Mouse (Mus musculus) heart, embryonic 13.5 days (tissue): ENCODE measurements around the gene Obp1a. TPM values are rescaled to one million over a fixed set of nuclear protein-coding genes. Genes with fewer than 3 reads are reported as not detected.

Experiments used
- ATAC-seq: fragments of 200-750 bp; cut with Nextera tagmentation; 2 replicates; pipeline ENCODE4 v1.8.0; 2017; ENCODE audit warnings: moderate TSS enrichment; ENCODE audit not compliant: insufficient number of reproducible peaks, low FRiP score, low TSS enrichment; ENCODE audit errors: extremely low read depth
- H3K27ac ChIP-seq: fragments of 300-500 bp; sonication (generic); replicated peaks from 2 replicates; pipeline ENCODE4 v1.5.1; 2015; ENCODE audit warnings: moderate library complexity, mild to moderate bottlenecking, inconsistent platforms
- H3K27me3 ChIP-seq: fragments of 300-500 bp; sonication (generic); replicated peaks from 2 replicates; pipeline ENCODE4 v1.6.1; 2015; ENCODE audit warnings: mild to moderate bottlenecking, inconsistent platforms
- H3K36me3 ChIP-seq: fragments of 300-500 bp; sonication (generic); 2 replicates; pipeline ENCODE4 v1.6.1; 2015; ENCODE audit warnings: mild to moderate bottlenecking, inconsistent platforms
- H3K4me1 ChIP-seq: fragments of 300-500 bp; sonication (generic); 2 replicates; pipeline ENCODE4 v1.6.1; 2015; ENCODE audit warnings: inconsistent platforms
- H3K4me2 ChIP-seq: fragments of 300-500 bp; sonication (generic); 2 replicates; pipeline ENCODE4 v1.6.1; 2015; ENCODE audit warnings: inconsistent platforms, mild to moderate bottlenecking, moderate library complexity
- H3K4me3 ChIP-seq: fragments of 300-500 bp; sonication (generic); 2 replicates; pipeline ENCODE4 v1.5.1; 2015; ENCODE audit warnings: moderate library complexity, mild to moderate bottlenecking, inconsistent platforms
- H3K9ac ChIP-seq: fragments of 300-500 bp; sonication (generic); 2 replicates; pipeline ENCODE4 v1.6.1; 2015; ENCODE audit warnings: inconsistent platforms, mild to moderate bottlenecking, moderate library complexity
- H3K9me3 ChIP-seq: fragments of 300-500 bp; sonication (generic); 2 replicates; pipeline ENCODE4 v1.6.1; 2016; ENCODE audit warnings: inconsistent platforms
- WGBS: fragments of 180-500 bp; shearing (Covaris S2); methylation state at CpG from one replicate; pipeline ENCODE4 v1.1.7; 2015; ENCODE audit warnings: mixed read lengths; 5-methylcytosine and 5-hydroxymethylcytosine counted together
- polyA plus RNA-seq: library from polyadenylated mRNA; unstranded; fragments of >200 nt; fragmentation: Nextera tagmentation; extraction: Ambion mirVana; gene quantifications from 2 replicates; pipeline ENCODE4 v1.2.1, GENCODE M21; 2015

Obp1a gene
- not detected in 2 replicates for polyA plus RNA-seq

DNA sequence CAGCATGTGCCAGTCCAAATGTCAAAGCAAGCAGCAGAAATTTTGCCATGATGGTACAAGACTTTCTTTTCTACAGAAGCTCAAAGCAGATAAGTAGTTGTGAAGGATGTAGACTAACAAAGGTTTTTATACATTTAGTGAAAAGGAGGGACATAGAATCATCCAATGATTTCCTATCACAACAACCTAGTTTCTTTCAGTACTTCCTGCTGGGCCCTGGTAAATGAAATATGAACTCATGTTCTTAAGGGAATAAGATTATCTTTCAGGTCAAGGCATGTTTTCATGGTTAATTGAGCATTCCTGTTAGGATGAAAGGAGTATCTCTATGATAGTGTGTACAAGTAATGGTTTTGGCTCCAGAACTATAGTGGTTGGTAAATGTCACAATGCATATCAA, at the start of gene Obp1a:
Gene Obp1a (minus strand): TSS at position 101 of the 400 bp plus-strand sequence.
- Histone ChIP-seq H3K9ac (no peak within 1 kb of the TSS), H3K4me2 (no peak within 1 kb of the TSS), H3K9me3 (no peaks in the 10 kb centered on the region; the same call in 1 of the 2 replicates), H3K27ac (no peak within 1 kb of the TSS), H3K27me3 (no peaks in the 10 kb centered on the region), H3K4me3 (no peak within 1 kb of the TSS), H3K4me1 (no peaks in the 10 kb centered on the region), H3K36me3 (no peaks in the 10 kb centered on the region)
- no peak for ATAC-seq

- H3K4me2 ChIP-seq = no peak within 1 kb of the TSS
- 62% methylated on average over 1 of the region's 1 CpGs for WGBS
- H3K9me3 ChIP-seq = no peaks in the 10 kb centered on the region
- no peak for ATAC-seq
- H3K27ac ChIP-seq = no peak within 1 kb of the TSS
- no peaks in the 10 kb centered on the region for H3K4me1 ChIP-seq
- no peaks in the 10 kb centered on the region for H3K27me3 ChIP-seq
- no peak within 1 kb of the TSS for H3K9ac ChIP-seq
- no peaks in the 10 kb centered on the region for H3K36me3 ChIP-seq
- no peak within 1 kb of the TSS for H3K4me3 ChIP-seq
These were observed 34.0 kb upstream of the Obp1a start, which contains the start of gene Gm5938 for GRCm38 (mm10) chrX:78125167-78125566. TSS of gene Gm5938 (plus strand) at chrX:78125467.

Other genes with a start within 250 kb of the Obp1a start
- gene Pbsn, start 237.8 kb downstream of the Obp1a start, polyA plus RNA-seq = not detected in 2 replicates
- not detected in 2 replicates for gene Gm14744, start 226.6 kb downstream of the Obp1a start, polyA plus RNA-seq
- not detected in 2 replicates for gene 5430402E10Rik, start 166.3 kb downstream of the Obp1a start, polyA plus RNA-seq
- gene Gm5938, start 34.1 kb upstream of the Obp1a start, polyA plus RNA-seq = not detected in 2 replicates
- not detected in 2 replicates for gene Obp1b, start 95.4 kb upstream of the Obp1a start, polyA plus RNA-seq
- gene Gm14743, start 154.5 kb upstream of the Obp1a start, polyA plus RNA-seq = not detected in 2 replicates